Mouse (Mus musculus) erythroblast, embryonic 14.5 days (primary cell): ENCODE measurements around the gene Dirc2.

Experiments used
- GATA1 ChIP-seq: IDR thresholded peaks from 2 replicates; pipeline ENCODE4 v1.6.1; 2012; ENCODE audit warnings: low read length, inconsistent platforms, mixed read lengths
- TAL1 ChIP-seq: IDR thresholded peaks from 3 replicates; pipeline ENCODE4 v1.6.1; 2012; ENCODE audit warnings: low read length, inconsistent platforms, mixed read lengths

GRCm38 (mm10) chr16:35714689-35715088, 54.5 kb downstream of the Dirc2 start:
- TF ChIP-seq TAL1 (no peak), GATA1 (no peak)
